Mouse (Mus musculus) forebrain, embryonic 14.5 days (tissue): ENCODE measurements around the gene Sh3bp1. TPM values are rescaled to one million over a fixed set of nuclear protein-coding genes. Genes with fewer than 3 reads are reported as not detected.

Experiments
- ATAC-seq: fragments of 200-750 bp; cut with Nextera tagmentation; 2 replicates; pipeline ENCODE4 v1.8.0; 2017; ENCODE audit warnings: mild to moderate bottlenecking, moderate library complexity
- DNase-seq: peaks from one replicate; pipeline ENCODE4 v3.0.0-alpha.2; 2015; ENCODE audit warnings: low spot score
- H3K27ac ChIP-seq: fragments of 300-500 bp; sonication (generic); 2 replicates; pipeline ENCODE4 v1.5.1; 2014; ENCODE audit warnings: low read depth, mild to moderate bottlenecking, control low read depth, low read length, moderate library complexity
- H3K27me3 ChIP-seq: fragments of 300-500 bp; sonication (generic); replicated peaks from 2 replicates; pipeline ENCODE4 v1.6.1; 2014; ENCODE audit warnings: low read length, control low read depth, mixed read lengths; ENCODE audit not compliant: control insufficient read depth, insufficient read depth
- H3K36me3 ChIP-seq: fragments of 300-500 bp; sonication (generic); 2 replicates; pipeline ENCODE4 v1.6.1; 2014; ENCODE audit warnings: low read length, control low read depth; ENCODE audit not compliant: control insufficient read depth, insufficient read depth
- H3K4me1 ChIP-seq: fragments of 300-500 bp; sonication (generic); 2 replicates; pipeline ENCODE4 v1.6.1; 2014; ENCODE audit warnings: antibody characterized with exemption, low read length, control low read depth; ENCODE audit not compliant: control insufficient read depth, insufficient read depth
- H3K4me2 ChIP-seq: fragments of 300-500 bp; sonication (generic); 2 replicates; pipeline ENCODE4 v1.6.1; 2014; ENCODE audit warnings: mild to moderate bottlenecking, control low read depth, low read length
- H3K4me3 ChIP-seq: fragments of 300-500 bp; sonication (generic); 2 replicates; pipeline ENCODE4 v1.5.1; 2014; ENCODE audit warnings: low read depth, low read length, control low read depth
- H3K9ac ChIP-seq: fragments of 300-500 bp; sonication (generic); 2 replicates; pipeline ENCODE4 v1.6.1; 2014; ENCODE audit warnings: mild to moderate bottlenecking, low read length, control low read depth, moderate library complexity
- H3K9me3 ChIP-seq: fragments of 300-500 bp; sonication (generic); replicated peaks from 2 replicates; pipeline ENCODE4 v1.6.1; 2016; ENCODE audit warnings: low read length, control low read depth, mixed read lengths; ENCODE audit not compliant: control insufficient read depth
- WGBS: fragments of 180-500 bp; shearing (Covaris S2); extraction: QIAGEN DNeasy Blood & Tissue Kit; methylation state at CpG from one replicate; pipeline ENCODE4 v1.1.7; 2014; 5-methylcytosine and 5-hydroxymethylcytosine counted together
- polyA plus RNA-seq: library from polyadenylated mRNA; unstranded; fragments of >200 nt; fragmentation: Nextera tagmentation; extraction: Ambion mirVana; gene quantifications from 2 replicates; pipeline ENCODE4 v1.2.1, GENCODE M21; 2014

The Sh3bp1 gene
- polyA plus RNA-seq, 1 experiment from 2014 or later, result 4.2 TPM

GRCm38 (mm10) chr15:78916052-78916826, 16.7 kb downstream of the Sh3bp1 start:
- Histone ChIP-seq H3K27ac (peak overlapping the region; percentile 63; the same call in 1 of the 2 replicates), H3K4me2 (peak overlapping the region; percentile 94), H3K4me1 (peaks cover 21% of the 10 kb centered on the region), H3K27me3 (no peaks in the 10 kb centered on the region), H3K4me3 (peak overlapping the region; percentile 74), H3K9me3 (no peaks in the 10 kb centered on the region), H3K9ac (peak overlapping the region; percentile 65), H3K36me3 (peaks cover 22% of the 10 kb centered on the region)
- peak; percentile 73 for DNase-seq
- ATAC-seq, result no peak
- WGBS, result 39% methylated on average over 12 of the region's 12 CpGs

- 94% methylated on average over 23 of the region's 23 CpGs for WGBS
- Histone ChIP-seq H3K9ac (no peak overlapping the region), H3K4me1 (peaks cover 20% of the 10 kb centered on the region), H3K27ac (no peak overlapping the region), H3K36me3 (peaks cover 22% of the 10 kb centered on the region), H3K4me3 (no peak overlapping the region), H3K9me3 (no peaks in the 10 kb centered on the region), H3K4me2 (no peak overlapping the region), H3K27me3 (no peaks in the 10 kb centered on the region)
- ATAC-seq, result no peak
- DNase-seq, result no peak
Measured at GRCm38 (mm10) chr15:78918126-78918525, 18.6 kb downstream of the Sh3bp1 start.

GRCm38 (mm10) chr15:78919914-78920313, 20.3 kb downstream of the Sh3bp1 start:
- DNase-seq (no peak), ATAC-seq (no peak)
- H3K27ac ChIP-seq, result no peak overlapping the region; the same call in 1 of the 2 replicates
- H3K4me2 ChIP-seq, result no peak overlapping the region
- H3K9ac ChIP-seq, result no peak overlapping the region
- peaks cover 16% of the 10 kb centered on the region for H3K4me1 ChIP-seq
- peaks cover 22% of the 10 kb centered on the region for H3K36me3 ChIP-seq
- no peaks in the 10 kb centered on the region for H3K27me3 ChIP-seq
- no peak overlapping the region for H3K4me3 ChIP-seq
- WGBS, result 87% methylated on average over 12 of the region's 12 CpGs
- no peaks in the 10 kb centered on the region for H3K9me3 ChIP-seq

GRCm38 (mm10) chr15:78922700-78923099, 23.1 kb downstream of the Sh3bp1 start:
- 88% methylated on average over 7 of the region's 7 CpGs for WGBS
- ATAC-seq (no peak), DNase-seq (no peak)
- no peaks in the 10 kb centered on the region for H3K27me3 ChIP-seq
- H3K9me3 ChIP-seq, result no peaks in the 10 kb centered on the region
- peaks cover 13% of the 10 kb centered on the region for H3K4me1 ChIP-seq
- no peak overlapping the region for H3K9ac ChIP-seq
- no peak overlapping the region for H3K4me2 ChIP-seq
- H3K27ac ChIP-seq, result no peak overlapping the region
- H3K4me3 ChIP-seq, result no peak overlapping the region
- peaks cover 17% of the 10 kb centered on the region for H3K36me3 ChIP-seq

- no peak for ATAC-seq
- Histone ChIP-seq H3K4me1 (peaks cover 17% of the 10 kb centered on the region), H3K9ac (no peak overlapping the region), H3K9me3 (no peaks in the 10 kb centered on the region), H3K4me3 (no peak overlapping the region), H3K36me3 (peaks cover 10% of the 10 kb centered on the region), H3K4me2 (no peak overlapping the region), H3K27ac (no peak overlapping the region), H3K27me3 (no peaks in the 10 kb centered on the region)
- WGBS, result 76% methylated on average over 6 of the region's 6 CpGs
- DNase-seq, result no peak
Measured at GRCm38 (mm10) chr15:78923585-78923984, 24.0 kb downstream of the Sh3bp1 start.

GRCm38 (mm10) chr15:78925129-78925528, 25.6 kb downstream of the Sh3bp1 start:
- H3K9me3 ChIP-seq, result no peaks in the 10 kb centered on the region
- peaks cover 17% of the 10 kb centered on the region for H3K4me1 ChIP-seq
- ATAC-seq (no peak), DNase-seq (no peak)
- no peaks in the 10 kb centered on the region for H3K27me3 ChIP-seq
- no peak overlapping the region for H3K4me2 ChIP-seq
- H3K9ac ChIP-seq, result no peak overlapping the region
- H3K36me3 ChIP-seq, result no peaks in the 10 kb centered on the region
- no peak overlapping the region for H3K27ac ChIP-seq
- 50% methylated on average over 8 of the region's 8 CpGs for WGBS
- no peak overlapping the region for H3K4me3 ChIP-seq

- H3K27me3 ChIP-seq, result no peaks in the 10 kb centered on the region
- WGBS, result 7% methylated on average over 20 of the region's 20 CpGs
- H3K4me3 ChIP-seq, result peak within 1 kb of the TSS; percentile 24; the same call in 1 of the 2 replicates
- H3K27ac ChIP-seq, result peak within 1 kb of the TSS; percentile 48; the same call in 1 of the 2 replicates
- H3K36me3 ChIP-seq, result no peaks in the 10 kb centered on the region
- no peaks in the 10 kb centered on the region for H3K9me3 ChIP-seq
- ATAC-seq (peak; percentile 51), DNase-seq (peak; percentile 70)
- peaks cover 17% of the 10 kb centered on the region for H3K4me1 ChIP-seq
- peak within 1 kb of the TSS; percentile 35; the same call in 1 of the 2 replicates for H3K9ac ChIP-seq
- H3K4me2 ChIP-seq, result peak within 1 kb of the TSS; percentile 62
Measured at GRCm38 (mm10) chr15:78926021-78926919, 26.7 kb downstream of the Sh3bp1 start, which contains the start of gene Lgals1. TSS of gene Lgals1 (plus strand) at chr15:78926725.

- no peak overlapping the region for H3K27ac ChIP-seq
- H3K9me3 ChIP-seq, result no peaks in the 10 kb centered on the region
- peak overlapping the region; percentile 43; the same call in 1 of the 2 replicates for H3K9ac ChIP-seq
- peak overlapping the region; percentile 62 for H3K4me2 ChIP-seq
- H3K27me3 ChIP-seq, result no peaks in the 10 kb centered on the region
- 23% methylated on average over 15 of the region's 15 CpGs for WGBS
- peak overlapping the region; percentile 24 for H3K4me3 ChIP-seq
- no peaks in the 10 kb centered on the region for H3K36me3 ChIP-seq
- ATAC-seq (no peak), DNase-seq (no peak)
- H3K4me1 ChIP-seq, result peaks cover 17% of the 10 kb centered on the region
Measured at GRCm38 (mm10) chr15:78927021-78927787, 27.6 kb downstream of the Sh3bp1 start.
